Mouse (Mus musculus) splenic B cell, adult 2 months (primary cell): Measurements from ENCODE around the gene Rarg.

Experiments used
- DNase-seq: peaks from one replicate; pipeline ENCODE4 v3.0.0-alpha.2; 2011; ENCODE audit warnings: low read depth, low spot score
- H3K27me3 ChIP-seq: 2 replicates; pipeline ENCODE4 v1.6.1; 2012; ENCODE audit warnings: mild to moderate bottlenecking, low read length, moderate library complexity, mixed read lengths; ENCODE audit not compliant: control insufficient read depth, poor library complexity, insufficient read depth, severe bottlenecking
- H3K36me3 ChIP-seq: 2 replicates; pipeline ENCODE4 v1.6.1; 2012; ENCODE audit warnings: mild to moderate bottlenecking, low read length, moderate library complexity, mixed read lengths; ENCODE audit not compliant: control insufficient read depth, poor library complexity, insufficient read depth, severe bottlenecking

Rarg gene

DNA sequence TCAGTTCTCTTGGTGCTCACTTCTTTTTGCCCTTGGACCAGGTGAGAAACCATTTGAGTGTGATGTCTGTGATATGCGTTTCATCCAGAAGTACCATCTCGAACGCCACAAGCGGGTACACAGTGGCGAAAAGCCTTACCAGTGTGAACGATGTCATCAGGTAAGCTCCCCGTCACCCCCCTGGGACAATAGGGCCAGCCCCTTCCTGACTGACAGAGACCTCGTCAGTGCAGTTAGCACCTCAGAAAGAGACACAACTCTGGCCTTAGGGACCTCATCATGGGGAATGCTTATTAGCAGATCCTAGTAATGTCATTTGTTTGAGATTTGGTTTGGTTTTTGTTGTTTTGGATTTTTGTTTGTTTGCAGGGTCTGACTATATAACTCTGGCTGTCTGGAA, 48.2 kb downstream of the Rarg start:
- Histone ChIP-seq H3K36me3 (peaks cover 23% of the 10 kb centered on the region), H3K27me3 (no peaks in the 10 kb centered on the region)
- peak; percentile 39 for DNase-seq

DNA sequence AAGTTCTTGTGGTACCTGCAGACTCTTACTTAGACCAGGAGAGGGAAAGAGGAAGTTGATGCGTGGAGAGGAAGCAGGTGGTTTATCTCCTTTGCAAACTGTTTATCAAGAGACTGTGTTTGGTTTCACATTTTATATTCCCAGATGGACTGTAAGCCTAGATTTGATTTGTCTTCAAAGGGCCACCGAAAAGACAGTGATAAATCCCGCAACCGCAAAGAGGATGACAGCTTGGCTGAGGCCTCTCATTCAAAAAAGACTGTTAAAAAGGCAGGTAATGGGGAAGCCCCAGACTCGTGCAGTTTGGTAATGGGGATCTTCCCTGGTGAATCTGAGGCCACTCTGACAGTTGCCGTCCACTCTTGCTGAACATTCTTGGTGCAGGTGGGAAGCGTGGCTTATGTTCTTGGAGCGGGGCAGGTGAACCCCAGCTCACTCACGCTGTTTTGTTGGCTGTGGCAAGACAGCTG, 49.2 kb downstream of the Rarg start:
- Histone ChIP-seq H3K36me3 (peaks cover 22% of the 10 kb centered on the region), H3K27me3 (no peaks in the 10 kb centered on the region)
- peak; percentile 69 for DNase-seq

- Histone ChIP-seq H3K36me3 (peaks cover 14% of the 10 kb centered on the region), H3K27me3 (no peaks in the 10 kb centered on the region)
- no peak for DNase-seq
These were observed 50.0 kb downstream of the Rarg start for GRCm38 (mm10) chr15:102207351-102207750.

- no peaks in the 10 kb centered on the region for H3K27me3 ChIP-seq
- DNase-seq: no peak
- peaks cover 8% of the 10 kb centered on the region for H3K36me3 ChIP-seq
These were observed 51.5 kb downstream of the Rarg start for GRCm38 (mm10) chr15:102205779-102206178.

GRCm38 (mm10) chr15:102204674-102205505, 52.4 kb downstream of the Rarg start, which contains the start of gene Csad:
Gene Csad, minus strand, starts transcription at chr15:102204724.
- peaks cover 6% of the 10 kb centered on the region for H3K36me3 ChIP-seq
- H3K27me3 ChIP-seq: no peaks in the 10 kb centered on the region
- no peak for DNase-seq

DNA sequence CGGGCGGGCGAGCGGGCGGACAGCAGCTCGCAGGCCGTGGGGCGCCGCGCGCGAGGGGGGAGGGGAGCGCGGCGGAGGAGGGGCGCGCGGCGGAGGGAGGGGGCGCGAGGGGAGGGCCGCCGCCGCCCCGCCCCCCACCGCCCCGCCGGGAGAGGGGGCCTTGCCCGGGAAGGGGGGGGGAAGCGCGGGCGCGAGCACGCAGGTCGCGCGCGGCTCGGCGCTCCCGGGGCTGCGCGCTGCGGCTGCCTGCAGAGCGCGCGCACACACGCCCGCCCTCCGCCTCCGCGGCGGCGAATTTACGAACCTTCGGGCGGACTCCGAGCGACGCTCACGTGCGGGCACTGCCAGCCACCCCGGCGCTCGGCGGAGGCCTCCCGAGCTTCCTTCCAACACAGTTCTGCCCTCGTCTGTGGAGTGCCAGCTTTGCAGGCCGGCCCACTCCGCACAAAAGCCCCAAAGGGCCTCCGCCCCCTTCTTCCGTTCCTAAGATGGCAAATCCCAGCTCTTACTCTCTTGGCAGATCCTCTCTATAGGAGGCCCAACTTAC, 53.4 kb downstream of the Rarg start:
- H3K27me3 ChIP-seq: no peaks in the 10 kb centered on the region
- H3K36me3 ChIP-seq: peaks cover 6% of the 10 kb centered on the region
- DNase-seq: peak; percentile 70

GRCm38 (mm10) chr15:102202971-102203834, 54.1 kb downstream of the Rarg start, which contains the start of gene Zfp740:
Gene Zfp740, plus strand, starts transcription at chr15:102203249.
- peak; percentile 95 for DNase-seq
- peaks cover 6% of the 10 kb centered on the region for H3K36me3 ChIP-seq
- no peaks in the 10 kb centered on the region for H3K27me3 ChIP-seq

DNA sequence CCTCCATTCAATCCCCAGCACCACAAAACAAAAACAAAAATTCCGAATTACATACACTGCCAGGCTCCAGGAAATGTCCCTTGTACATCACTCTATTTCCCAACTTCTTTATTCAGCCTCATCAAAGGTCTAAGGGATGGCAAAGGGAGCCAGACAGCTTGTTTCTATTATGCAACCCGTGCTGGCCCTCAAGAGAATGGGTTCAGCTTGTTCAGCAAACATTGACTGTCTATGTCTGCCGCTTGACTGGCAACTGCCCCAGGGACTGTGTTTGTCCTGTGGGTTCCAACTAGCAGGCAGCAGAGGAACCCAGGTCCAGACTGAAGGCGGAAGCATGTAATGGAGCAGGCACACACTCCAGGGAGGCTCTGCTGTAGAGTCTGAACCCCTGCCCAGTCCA, 58.5 kb downstream of the Rarg start:
- Histone ChIP-seq H3K36me3 (no peaks in the 10 kb centered on the region), H3K27me3 (no peaks in the 10 kb centered on the region)
- no peak for DNase-seq

DNA sequence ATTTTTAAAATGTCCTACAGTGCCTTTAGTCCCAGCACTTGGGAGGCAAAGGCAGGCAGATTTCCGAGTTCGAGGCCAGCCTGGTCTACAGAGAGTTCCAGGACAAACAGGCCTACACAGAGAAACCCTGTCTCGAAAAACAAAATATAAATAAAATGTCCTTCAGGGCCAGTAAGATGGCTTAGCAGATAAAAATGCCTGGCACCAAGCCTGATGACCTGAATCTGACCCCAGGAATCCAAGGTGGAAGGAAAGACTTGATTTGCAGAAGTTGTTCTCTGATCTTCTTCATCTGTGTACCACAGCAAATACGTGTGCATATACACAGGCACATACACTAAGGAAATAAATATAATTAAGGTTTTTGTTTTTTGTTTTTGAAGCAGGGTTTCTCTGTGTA, 61.9 kb downstream of the Rarg start:
- no peaks in the 10 kb centered on the region for H3K27me3 ChIP-seq
- no peak for DNase-seq
- no peaks in the 10 kb centered on the region for H3K36me3 ChIP-seq

DNA sequence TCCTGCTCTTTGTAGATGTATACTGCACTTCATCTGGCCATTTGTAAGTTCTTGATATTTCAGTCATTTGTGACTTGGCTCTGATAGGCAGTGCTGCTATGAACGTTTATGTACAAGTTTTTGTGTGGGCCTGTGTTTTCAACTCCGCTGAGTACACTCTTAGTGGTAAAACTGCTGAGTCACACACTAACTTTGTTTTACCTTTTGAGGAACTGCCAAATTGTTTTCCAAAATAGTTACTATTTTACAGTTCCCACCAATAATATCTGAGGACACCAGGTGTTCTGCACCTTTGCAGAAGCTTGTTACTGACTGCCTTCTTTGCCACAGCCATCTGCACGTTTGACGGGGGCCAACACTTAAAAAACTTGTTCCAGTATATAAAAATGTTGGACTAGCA, 62.9 kb downstream of the Rarg start:
- no peak for DNase-seq
- H3K36me3 ChIP-seq: no peaks in the 10 kb centered on the region
- no peaks in the 10 kb centered on the region for H3K27me3 ChIP-seq

DNA sequence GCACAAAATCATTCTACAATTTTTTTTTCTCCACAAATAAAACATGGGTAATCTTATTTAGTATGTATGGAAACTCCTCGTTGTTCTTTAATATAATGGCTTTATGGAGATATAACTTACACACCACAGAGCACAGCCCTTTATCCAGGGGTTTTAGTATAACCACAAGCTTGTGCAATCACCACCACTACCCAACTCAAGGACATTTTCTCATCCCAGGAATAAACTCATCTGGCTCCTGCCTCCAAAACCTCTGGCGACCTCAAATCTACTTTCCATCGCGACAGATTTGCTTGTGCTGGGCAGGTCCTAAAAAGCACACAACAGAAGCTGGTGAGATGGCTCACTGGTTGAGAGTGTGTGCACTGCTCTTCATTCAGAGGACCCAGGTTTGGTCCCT, 63.7 kb downstream of the Rarg start:
- Histone ChIP-seq H3K27me3 (no peaks in the 10 kb centered on the region), H3K36me3 (no peaks in the 10 kb centered on the region)
- no peak for DNase-seq

- Histone ChIP-seq H3K36me3 (no peaks in the 10 kb centered on the region), H3K27me3 (no peaks in the 10 kb centered on the region)
- DNase-seq: no peak
These were observed 64.4 kb downstream of the Rarg start for GRCm38 (mm10) chr15:102192820-102193386.

DNA sequence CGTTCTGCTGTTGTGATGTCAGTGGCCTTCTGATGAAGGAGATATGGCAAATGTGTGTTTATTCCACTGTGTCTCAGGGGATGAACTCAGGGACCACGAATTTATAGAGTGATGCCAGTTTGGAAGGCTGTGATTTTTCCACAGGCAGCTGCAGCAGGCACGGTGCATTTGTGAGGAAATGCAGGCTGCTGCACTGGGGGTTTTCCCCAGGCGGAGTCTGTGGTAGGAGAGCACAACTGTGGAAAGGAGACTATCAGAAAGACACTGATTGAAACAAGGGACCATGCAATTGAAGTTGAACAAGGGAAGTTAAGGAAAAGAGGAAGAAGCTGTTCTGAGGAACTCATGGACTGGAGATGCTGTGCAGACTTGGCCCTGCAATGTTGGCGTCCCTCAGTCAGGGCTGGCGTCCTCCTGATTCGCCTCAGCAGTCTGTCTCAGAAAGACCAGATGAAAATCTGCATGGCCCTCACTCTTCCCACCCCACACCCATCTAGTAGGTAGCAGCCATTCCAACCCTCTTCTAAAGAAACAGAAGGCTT, 65.0 kb downstream of the Rarg start:
- Histone ChIP-seq H3K27me3 (no peaks in the 10 kb centered on the region), H3K36me3 (no peaks in the 10 kb centered on the region)
- no peak for DNase-seq

- Histone ChIP-seq H3K27me3 (no peaks in the 10 kb centered on the region), H3K36me3 (peaks cover 2% of the 10 kb centered on the region; the same call in 1 of the 2 replicates)
- DNase-seq: no peak
These were observed 65.6 kb downstream of the Rarg start for GRCm38 (mm10) chr15:102191699-102192098.
